Mouse (Mus musculus) activated CD4-positive, CD25-positive, alpha-beta regulatory T cell, adult 4 months (primary cell): Measurements from ENCODE around the gene Olfr275. TPM values are rescaled to one million over a fixed set of nuclear protein-coding genes. Genes with fewer than 3 reads are reported as not detected.
"Not testable (repeated sequence)": the region's sequence is repeated elsewhere in the genome, so short reads cannot be mapped to it uniquely, and the experiment has no call there.

Source experiments
- ATAC-seq: one replicate; pipeline ENCODE4 v1.8.0; 2017
- polyA plus RNA-seq, 2 experiments: library from polyadenylated mRNA; unstranded; fragments of 100-300 nt; shearing (Covaris generic); gene quantifications; one replicate each; pipeline ENCODE4 v1.2.1; 2017

Olfr275 gene
- not detected for polyA plus RNA-seq

DNA sequence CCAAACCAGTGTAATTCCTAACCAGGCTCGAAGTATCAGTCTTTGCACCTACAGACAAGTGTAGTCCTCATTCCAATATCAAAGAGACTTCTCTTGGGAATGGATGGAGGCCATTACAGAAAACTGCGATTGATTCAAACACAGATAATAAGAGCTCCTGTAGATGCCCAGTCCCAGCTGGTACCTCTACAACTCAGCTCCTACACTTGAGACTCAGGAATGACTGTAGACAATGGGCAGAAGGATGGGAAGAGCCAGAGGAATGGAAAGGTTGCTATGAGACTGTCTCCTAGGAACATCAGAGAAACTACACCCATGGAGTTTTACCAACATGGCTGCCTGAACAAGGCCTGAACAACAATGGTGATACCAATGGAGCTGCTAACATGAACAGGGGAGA lies at the start of gene Olfr275:
TSS of gene Olfr275 (plus strand) at position 301 of the 400 bp plus-strand sequence.
- ATAC-seq, result no peak

GRCm38 (mm10) chr4:52765612-52766011 lies 48.8 kb upstream of the Olfr275 start:
- no peak for ATAC-seq

DNA sequence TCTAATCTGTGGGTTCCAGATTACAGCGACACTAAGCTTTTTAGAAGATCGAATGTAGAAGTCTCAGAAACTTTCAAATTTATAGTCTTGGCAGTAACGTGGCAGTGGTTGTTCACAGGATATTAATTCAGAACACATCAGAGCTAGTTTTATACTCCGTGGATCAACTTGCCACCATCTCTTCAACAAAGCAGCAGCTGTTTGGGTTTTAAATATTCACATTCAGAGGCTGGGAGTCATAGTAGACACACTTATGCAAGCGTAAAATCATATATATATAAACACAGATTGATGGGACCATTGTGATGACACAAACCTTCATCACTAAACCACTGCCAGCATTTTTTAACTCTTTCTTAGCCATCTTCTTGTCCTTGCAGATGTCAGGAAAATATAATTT lies 42.2 kb upstream of the Olfr275 start:
- ATAC-seq, result no peak

- no peak for ATAC-seq
Measured at GRCm38 (mm10) chr4:52800013-52800412, 14.4 kb upstream of the Olfr275 start.

GRCm38 (mm10) chr4:52811871-52812270 lies 2.5 kb upstream of the Olfr275 start:
- ATAC-seq, result no peak

DNA sequence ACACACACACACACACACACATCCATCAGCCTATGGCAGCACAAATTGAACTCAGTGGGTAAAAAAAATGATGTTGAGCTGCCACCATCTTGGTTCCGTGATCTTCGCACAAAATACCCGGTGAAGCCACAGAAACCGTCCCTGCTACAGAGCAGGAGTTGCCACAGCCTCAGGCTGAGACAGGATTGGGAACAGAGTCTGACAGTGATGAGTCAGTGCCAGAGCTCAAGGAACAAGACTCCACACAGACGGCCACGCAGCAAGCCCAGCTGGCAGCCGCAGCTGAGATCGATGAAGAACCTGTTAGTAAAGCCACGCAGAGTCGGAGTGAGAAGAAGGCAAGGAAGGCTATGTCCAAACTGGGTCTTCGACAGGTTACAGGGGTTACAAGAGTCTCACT lies 7.0 kb downstream of the Olfr275 start:
- no peak for ATAC-seq

DNA sequence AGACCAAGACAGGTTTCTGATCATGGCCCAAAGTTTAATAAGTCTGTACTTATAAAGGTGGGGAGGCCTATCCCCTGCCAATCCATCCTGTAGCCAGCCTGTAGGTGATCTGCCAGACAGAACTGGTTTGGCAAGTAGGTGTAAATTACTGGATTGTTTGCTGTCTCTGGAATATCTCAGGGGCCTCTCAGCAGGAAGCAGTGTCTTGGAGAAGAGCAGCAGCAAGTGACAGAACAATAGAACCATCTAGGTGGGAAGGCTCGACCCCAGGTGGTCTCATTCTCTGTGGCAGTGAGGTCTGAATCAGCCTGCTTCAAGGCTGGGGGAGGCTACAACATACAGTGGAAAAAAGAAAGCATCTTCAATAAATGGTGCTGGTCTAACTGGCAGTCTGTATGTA lies 31.0 kb downstream of the Olfr275 start:
- ATAC-seq, result not testable (repeated sequence)

DNA sequence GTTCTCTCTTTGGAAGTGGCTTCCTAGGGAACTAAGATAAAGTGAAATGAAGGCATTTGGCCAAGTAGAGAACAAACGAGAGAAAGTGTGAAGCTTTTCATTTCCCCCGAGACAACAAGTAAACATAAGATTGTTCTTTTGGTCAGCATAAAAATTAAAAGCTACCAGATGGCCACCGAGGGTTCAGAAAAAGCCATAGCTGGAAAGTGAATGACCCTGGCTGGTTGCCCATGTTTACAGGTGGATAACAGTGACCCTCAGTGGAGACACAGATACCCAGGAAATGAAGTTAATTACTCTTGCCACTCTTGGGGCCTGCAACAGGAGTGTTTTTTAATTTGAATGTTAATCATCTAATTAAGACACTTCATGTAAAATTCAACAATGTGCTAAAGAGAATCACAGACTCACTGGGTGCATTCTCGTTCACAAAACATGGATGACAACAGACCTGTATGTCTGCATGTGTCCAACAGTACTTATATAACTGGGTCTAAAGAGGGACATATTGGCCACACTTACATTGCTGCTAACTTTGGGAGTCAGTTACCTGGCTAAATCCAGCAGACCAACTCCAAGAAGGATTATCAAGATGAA lies 34.7 kb downstream of the Olfr275 start:
- no peak for ATAC-seq

DNA sequence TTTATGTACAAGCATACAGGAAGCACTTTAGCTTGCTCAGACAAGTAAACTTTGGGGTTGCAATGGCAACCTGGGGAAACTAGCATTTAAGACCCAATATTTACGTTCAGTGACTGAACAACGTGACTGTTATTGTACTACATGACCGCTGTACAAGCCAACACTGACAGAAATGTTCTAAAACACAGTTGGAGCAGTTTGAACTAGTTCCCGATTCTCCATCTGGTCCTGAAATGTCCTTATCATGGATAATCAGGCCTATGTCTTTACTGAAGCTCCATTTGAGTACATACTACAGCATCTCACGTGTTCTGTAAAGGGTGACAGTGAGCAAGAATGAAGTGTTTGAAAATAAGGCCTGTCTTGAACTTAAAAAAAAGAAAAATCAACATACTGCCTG lies 35.3 kb downstream of the Olfr275 start:
- ATAC-seq, result no peak

DNA sequence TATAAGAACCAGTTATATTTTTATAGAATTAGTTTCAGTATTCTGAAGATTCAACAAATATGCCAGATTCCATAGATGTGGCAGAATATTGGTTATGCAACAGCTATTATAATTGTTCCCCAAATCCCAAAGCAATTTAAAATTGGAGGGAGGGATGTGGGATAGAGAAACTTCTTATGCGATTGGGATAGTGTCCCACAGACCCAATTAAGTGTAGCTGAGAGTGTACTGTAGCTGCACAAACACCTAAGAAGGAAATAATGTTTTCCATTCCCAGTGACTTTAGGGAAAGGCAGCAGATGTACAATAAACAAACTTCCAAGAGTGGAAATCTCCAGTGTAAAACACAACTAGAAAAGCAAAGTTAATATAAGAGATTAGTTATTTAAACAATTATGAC lies 44.7 kb downstream of the Olfr275 start, which contains the start of gene Olfr273:
TSS of gene Olfr273 (minus strand) at position 101 of the 400 bp plus-strand sequence.
- ATAC-seq, result no peak

- ATAC-seq, result no peak
Measured at GRCm38 (mm10) chr4:52864156-52864555, 49.8 kb downstream of the Olfr275 start.

Other genes with a start within 250 kb of the Olfr275 start
- gene Toporsl, start 218.3 kb upstream of the Olfr275 start, polyA plus RNA-seq, result not detected
- gene Olfr273, start 44.6 kb downstream of the Olfr275 start, polyA plus RNA-seq, result under 1 TPM in 1 of 2 experiments, not detected in 1; 0.32 TPM
- gene Olfr272, start 104.6 kb downstream of the Olfr275 start, polyA plus RNA-seq, result not detected
- gene Olfr270, start 149.9 kb downstream of the Olfr275 start, polyA plus RNA-seq, result not detected
- gene Nipsnap3a, start 174.7 kb downstream of the Olfr275 start, polyA plus RNA-seq, result not detected
- gene Nipsnap3b, start 197.3 kb downstream of the Olfr275 start, polyA plus RNA-seq, result 10 to 100 TPM; 69.3 to 80.6 TPM